Mouse (Mus musculus) retina, embryonic 14.5 days (tissue): Measurements from ENCODE around the gene Rsrc2.

Experiments
- DNase-seq: peaks from one replicate; pipeline ENCODE4 v3.0.0-alpha.2; 2015; ENCODE audit warnings: low spot score

Rsrc2 gene

DNA sequence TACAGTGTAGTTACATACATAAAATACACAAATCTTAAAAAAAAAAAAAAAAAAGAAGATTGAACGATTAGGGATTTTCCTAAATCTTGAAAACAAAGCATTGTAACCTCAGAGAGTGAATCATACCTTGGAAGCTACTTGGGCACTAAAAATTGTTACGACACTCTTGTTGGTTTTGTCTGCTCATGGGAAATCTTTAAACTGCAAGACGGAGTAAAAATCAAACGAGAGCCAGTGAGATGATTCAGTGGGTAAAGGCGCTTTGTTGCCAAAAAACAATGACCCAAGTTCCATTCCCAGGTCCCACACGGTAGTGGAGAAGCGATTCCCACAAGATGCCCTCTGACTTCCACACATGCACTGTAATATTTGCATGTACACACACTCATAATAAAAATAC is 53.0 kb downstream of the Rsrc2 start:
- DNase-seq = no peak

DNA sequence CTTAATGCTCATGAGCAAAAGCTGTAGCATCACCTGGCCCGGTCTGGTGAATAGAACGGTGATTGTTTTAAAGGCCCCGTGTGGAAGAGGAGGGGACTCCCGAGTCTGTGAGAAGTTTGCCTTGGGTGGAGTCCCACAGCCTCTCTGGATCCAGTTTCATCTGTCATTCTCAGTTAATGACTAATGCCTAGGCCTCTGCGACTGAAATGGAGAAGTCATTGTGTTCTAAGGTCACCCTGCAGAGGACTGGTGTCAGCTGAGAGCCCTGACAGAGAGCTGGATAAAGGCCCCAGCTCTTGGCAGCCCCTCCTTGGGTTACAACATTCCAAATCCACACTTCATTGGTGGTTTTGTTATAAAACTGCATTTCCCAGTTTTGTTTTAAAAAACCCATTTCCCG is 54.7 kb downstream of the Rsrc2 start:
- no peak for DNase-seq

DNA sequence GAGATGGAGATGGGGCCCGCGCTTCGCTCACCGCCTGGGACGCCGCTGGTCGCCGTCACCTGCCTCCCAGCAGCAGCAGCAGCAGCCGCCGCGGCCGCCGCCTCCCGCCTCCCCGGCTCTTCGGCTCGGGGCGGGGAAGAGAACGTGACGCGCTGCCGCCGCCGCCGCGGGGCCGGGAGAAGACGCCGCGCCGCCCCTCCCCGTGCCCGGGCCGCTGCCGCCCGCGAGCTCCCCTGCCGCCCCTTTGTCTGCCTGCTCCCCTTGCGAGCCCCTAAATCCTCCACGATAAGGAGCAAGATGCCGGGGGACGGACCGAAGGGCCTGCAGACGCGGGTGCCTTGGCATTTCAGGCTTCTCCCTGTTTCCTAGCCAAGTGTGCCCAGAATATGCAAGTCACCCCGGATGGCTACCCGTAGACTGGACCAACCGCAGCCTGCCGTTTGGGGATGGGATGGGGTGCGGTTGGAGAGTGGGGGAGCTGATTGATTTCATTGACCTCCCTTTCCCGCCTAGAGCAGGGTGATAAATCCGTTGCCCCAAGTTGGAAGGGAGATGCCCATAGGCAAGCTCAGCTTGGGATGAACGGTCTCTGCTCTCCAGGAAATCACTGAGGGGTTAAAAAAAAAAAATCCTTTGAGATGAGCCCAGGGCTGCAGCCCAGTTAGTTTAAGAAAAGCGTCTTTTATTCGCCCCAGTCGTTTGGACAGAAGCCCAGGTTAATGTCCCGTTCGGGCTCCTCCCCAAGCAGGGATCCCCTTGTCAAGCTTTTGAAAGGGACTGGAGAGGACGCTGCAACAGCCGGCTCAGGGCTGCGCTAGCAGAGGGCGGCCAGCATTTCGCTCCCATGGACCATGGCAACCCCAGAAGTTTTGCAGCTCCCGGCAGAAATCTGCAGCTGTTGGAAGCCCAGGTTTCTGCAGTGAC is 64.7 kb downstream of the Rsrc2 start, which contains the start of gene Clip1:
Clip1 (minus strand) TSS at position 398 of the 924 bp plus-strand sequence.
- peak; percentile 70 for DNase-seq

DNA sequence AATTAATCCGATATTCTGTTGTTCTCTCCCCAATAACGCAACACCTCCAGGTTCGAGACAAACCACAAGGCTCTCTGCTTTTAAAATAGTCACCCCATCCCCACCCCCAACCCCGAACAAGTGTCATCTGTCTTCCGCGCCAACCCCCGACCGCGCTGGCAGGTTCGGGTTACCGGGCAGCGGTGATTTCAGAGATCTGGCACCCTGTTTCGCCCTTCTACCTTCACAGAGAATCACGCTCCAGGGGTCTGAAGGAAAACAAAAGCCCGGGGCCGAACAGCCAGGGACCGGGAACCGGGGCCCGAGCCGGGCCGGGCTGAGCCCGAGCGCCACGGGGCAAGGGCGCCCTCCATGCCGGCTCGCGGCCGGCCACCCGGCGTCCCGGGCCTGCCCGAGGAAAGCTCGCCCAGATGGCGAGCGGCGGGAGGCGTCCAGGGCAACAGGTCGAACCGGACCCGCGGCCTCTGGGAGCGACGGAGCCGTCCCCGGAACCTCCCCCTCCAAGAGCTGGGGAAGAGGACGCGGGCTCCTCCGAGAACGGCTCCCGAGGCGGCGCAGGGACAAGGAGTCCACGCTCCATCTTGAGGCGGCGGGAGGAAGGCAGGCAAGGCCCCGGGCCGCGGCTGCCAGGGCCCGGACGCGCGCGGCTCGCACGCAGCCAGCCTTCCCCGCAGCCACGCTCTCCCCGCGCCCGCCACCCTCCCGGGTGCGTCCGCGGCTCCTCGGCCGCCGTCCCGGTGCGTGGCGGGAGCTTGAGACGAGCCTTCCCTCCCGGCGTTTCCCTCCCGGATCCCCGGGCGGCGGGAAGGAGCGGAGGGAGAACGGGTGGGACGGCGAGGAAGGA is 65.6 kb downstream of the Rsrc2 start:
- peak; percentile 56 for DNase-seq

DNA sequence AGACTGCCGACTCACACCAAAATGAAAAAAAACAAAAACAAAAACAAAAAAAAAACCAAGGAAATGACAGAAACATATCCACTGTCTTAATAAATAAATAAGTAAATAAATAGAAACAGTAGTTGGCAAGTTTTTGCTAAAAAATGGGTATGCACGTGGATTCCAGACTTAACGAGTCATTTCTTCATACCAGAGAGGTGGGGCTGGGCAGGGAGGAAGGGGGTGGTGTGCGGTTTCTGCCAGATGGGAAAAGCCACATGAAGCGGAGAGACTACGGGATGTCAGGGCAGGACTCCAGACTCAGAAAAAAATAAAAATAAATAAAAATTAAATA is 66.2 kb downstream of the Rsrc2 start:
- peak; percentile 41 for DNase-seq

DNA sequence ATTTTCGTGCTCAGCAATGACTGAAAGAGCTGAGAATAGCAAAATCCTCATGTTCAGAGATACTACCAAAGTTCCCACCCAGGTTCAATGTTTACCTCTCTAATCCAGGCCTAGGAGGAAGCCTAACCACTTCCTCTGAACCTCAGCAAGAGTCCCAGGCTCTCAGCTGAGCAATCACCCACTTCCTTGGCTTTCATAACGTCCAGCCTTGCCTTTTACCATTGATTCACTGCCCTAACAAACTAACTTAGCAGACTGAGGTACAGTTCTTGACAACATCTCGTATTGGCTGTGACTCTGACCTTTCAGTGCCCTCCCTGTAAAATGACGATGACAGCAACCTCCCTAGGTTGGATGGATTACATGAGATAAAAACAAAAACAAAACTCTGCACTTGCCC is 66.8 kb downstream of the Rsrc2 start:
- DNase-seq = no peak

DNA sequence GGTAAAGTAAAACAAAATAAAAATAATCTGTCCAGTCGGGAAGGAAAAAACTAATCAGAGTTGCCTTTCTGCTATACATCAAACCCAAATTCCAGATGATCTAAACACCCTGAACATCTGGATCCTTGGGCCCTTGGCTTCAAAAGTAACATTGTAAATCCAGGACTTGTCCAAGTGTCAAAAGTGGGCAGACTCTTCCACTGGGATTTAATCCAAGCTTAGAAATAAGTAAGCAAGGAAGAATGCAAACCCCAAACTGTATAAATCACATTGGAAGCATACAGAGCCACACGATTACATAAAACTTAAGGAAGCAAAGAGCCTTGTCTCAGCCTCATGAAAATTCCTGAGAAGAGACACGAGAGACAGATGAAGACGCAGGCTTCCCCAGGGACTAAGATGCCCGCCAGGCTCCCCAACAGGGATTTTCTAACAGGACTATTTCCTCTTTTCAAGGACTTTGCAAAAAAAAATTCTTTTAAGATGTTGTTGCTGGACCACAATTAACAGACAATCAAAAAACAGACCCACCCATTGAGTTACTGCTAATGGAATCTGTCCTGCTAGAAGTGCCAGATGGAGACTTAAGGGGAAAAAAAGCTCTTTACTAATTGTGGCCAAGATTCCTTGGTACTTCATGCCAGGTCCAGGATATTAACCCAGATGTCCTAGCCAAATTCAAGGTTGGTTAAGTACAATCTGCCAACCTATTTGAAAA is 69.5 kb downstream of the Rsrc2 start:
- no peak for DNase-seq

DNA sequence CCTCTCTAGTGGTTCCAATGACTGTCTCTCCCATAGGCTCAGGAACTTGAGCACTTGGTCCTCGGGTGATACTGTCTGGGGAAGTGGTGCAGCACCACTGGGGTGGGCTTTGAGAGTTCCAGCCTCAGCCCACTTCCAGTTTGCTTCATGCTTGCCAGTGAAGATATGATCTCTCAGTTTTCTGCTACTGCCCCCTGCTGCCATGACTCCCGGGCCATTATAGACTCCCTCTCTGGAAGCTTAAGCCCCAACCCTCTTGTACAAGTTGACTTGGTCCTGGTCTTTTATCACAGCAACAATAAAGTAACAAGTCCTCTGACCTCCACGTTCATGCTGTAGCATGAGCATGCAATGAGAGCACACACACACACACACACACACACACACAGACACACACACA is 70.1 kb downstream of the Rsrc2 start:
- DNase-seq = no peak
